In genomic region chr2:34792543-34792942, GRCm38 (mm10) we compare ENCODE assay signal across 24 mouse cellular contexts. TPM values are rescaled to one million over a fixed set of nuclear protein-coding genes. Genes with fewer than 3 reads are reported as not detected.
"Had no signal": no experiment of that assay in that cellular context is flagged by ENCODE, and none has a peak within 500 bp of the region (broad histone marks: within the 10 kb centered on the region; RNA-seq: fewer than 3 reads in every experiment).

No protein-coding gene starts in this region.

RNA-seq across cellular contexts. Expression of gene Gm34653, which starts 40.3 kb away (rescaled TPM):
- total RNA-seq: gastrocnemius, postnatal 36 days; heart, adult 8-10 months; heart, postnatal 10 days; heart, postnatal 25 days; heart, postnatal 4 days; layer of hippocampus, adult 8-10 months; layer of hippocampus, postnatal 14 days; layer of hippocampus, postnatal 36 days; left cerebral cortex, postnatal 14 days; left cerebral cortex, postnatal 36 days had no signal
- polyA plus RNA-seq: heart, embryonic 10.5 days; heart, embryonic 12.5 days; heart, embryonic 14.5 days; heart, embryonic 16.5 days; hindbrain, embryonic 10.5 days; hindbrain, embryonic 12.5 days; hindbrain, embryonic 14.5 days; hindbrain, embryonic 16.5 days; intestine, embryonic 14.5 days; intestine, embryonic 16.5 days; kidney, embryonic 14.5 days; kidney, embryonic 16.5 days; limb, embryonic 10.5 days; liver, embryonic 11.5 days had no signal
